8 mouse cellular contexts compared by ENCODE assay signal in the genomic region with DNA sequence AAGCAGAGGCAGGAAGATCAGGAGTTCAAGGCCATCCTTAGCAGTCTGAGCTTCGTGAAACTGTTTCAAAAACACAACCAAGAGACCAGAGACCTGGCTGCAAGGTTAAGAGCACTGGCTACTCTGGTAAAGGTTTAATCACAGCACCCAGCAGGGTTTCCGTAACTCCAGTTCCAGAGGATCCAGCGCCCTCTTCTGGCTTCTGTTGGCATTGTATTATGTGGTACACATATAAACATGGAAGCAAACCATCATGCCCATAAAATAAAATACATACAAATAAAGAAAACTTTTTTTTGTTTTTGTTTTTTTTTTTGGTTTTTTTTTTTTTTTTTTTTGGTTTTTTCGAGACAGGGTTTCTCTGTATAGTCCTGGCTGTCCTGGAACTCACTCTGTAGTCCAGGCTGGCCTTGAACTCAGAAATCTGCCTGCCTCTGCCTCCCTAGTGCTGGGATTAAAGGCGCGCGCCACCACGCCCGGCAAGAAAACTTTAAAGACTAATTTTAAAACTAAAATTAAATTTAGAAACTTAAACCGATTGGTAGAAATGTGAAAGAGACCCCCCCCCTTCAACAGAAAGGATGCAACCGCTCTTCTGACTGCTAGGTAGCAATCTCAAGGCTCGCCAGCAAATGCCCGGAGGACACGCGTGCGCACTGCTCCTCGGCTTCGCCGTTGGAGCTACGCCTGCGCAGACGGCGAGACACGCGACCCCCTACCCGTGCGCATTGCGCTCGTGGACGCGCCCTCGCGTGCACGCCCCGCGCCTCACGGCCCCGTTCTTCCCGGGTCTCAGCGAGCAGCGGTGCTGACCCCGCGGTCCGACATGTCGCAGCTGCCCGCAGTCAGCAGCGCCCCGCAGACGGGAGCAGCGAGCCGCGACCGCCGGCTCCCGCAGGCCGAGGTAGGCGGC. TPM values are rescaled to one million over a fixed set of nuclear protein-coding genes. Genes with fewer than 3 reads are reported as not detected.
A peak's percentile ranks its signal among the peaks of the same experiment; 100 is the strongest.
DNase-seq lines count a peak whose midpoint lies in the region; ATAC-seq and TF ChIP-seq lines count a peak whose summit lies in the region.

Gene Eid2, plus strand, starts transcription at position 753 of the 913 bp plus-strand sequence.

- peak within 1 kb of the TSS; percentile 88 for H3K27ac ChIP-seq in left cerebral cortex, adult 2 months

- no peak; the same call in none of the 2 replicates for TF ChIP-seq CTCF in left cerebral cortex, adult 2 months (IDR thresholded peaks at IDR 0.05)

- ATAC-seq in activated CD4-positive, CD25-positive, alpha-beta regulatory T cell, adult 4 months, result peak; percentile 36
- ATAC-seq in common myeloid progenitor, adult 5-6 weeks (replicated peaks; ENCODE audit: low read depth, poor library complexity, severe bottlenecking), result 0 out of 2 replicates have a peak, but pooled peaks have one; percentile 30
- ATAC-seq in erythroid progenitor cell, adult 5-6 weeks (replicated peaks; ENCODE audit: low FRiP score, poor library complexity, severe bottlenecking), result no peak

- peak within 1 kb of the TSS; percentile 57 for H3K4me3 ChIP-seq in left cerebral cortex, adult 2 months

- peak; percentile 79 for DNase-seq in gastrocnemius, postnatal 10 days
- DNase-seq in hindlimb bud, embryonic 11.5 days (ENCODE audit: extremely low spot score, low read depth, low spot score), result peak; percentile 57
- peak; percentile 91 to 92 for DNase-seq in left cerebral cortex, adult 2 months (ENCODE audit: extremely low spot score in 1 of 2, low spot score in 2 of 2)
- peak; percentile 84 to 89 for DNase-seq in lung, postnatal 4 days
- peak; percentile 89 to 90 for DNase-seq in right cerebral cortex, postnatal 36 days (ENCODE audit: low spot score in 2 of 2)

- intact Hi-C loops in left cerebral cortex, adult 2 months (cut with DNase I), result loop anchor here (5.0 kb wide), 1 partner anchor 60 kb away; no protein-coding TSS in a partner anchor

RNA-seq across cellular contexts. Expression of gene Eid2, which starts in this region (rescaled TPM):
- under 1 TPM; 0.36 to 0.48 TPM for polyA plus RNA-seq in activated CD4-positive, CD25-positive, alpha-beta regulatory T cell, adult 4 months (2017; shearing (Covaris generic))
- total RNA-seq in common myeloid progenitor, adult 5-6 weeks (2017), result 0.87 and 2.7 TPM in 2 replicates
- total RNA-seq in gastrocnemius, postnatal 10 days (2021), result 10 to 100 TPM; 14.2 to 15.6 TPM
- 10 to 100 TPM; 63.3 to 64.4 TPM for total RNA-seq in left cerebral cortex, adult 2 months (2021)
- 10.1 TPM in 1 of 2 replicates, not detected in the other for total RNA-seq in erythroid progenitor cell, adult 5-6 weeks (2015; ENCODE audit: low replicate concordance)
- 3.3 TPM in 1 of 2 replicates, not detected in the other for total RNA-seq in erythroid progenitor cell, adult 5-6 weeks (2017; ENCODE audit: low replicate concordance)

Comparison
In these comparisons a context has a peak if more than half of its experiments do, and no peak if none do; other contexts are left out.
1. Peak in ATAC-seq in activated CD4-positive, CD25-positive, alpha-beta regulatory T cell, adult 4 months; RNA of the gene not detected or under 1 TPM.